Mouse (Mus musculus): Measurements from ENCODE around the gene Gm9. TPM values are rescaled to one million over a fixed set of nuclear protein-coding genes. Genes with fewer than 3 reads are reported as not detected.

Gene Gm9
- polyA plus RNA-seq (2012; rRNA removed), result not detected in 2 replicates

GRCm38 (mm10) chrX:37210941-37211340 lies at the start of gene Gm9:
Gene Gm9, minus strand, starts transcription at chrX:37211041.

GRCm38 (mm10) chrX:37249619-37250018 lies 38.8 kb upstream of the Gm9 start, which contains the start of gene Rhox3a:
Gene Rhox3a, plus strand, starts transcription at chrX:37249919.

GRCm38 (mm10) chrX:37244676-37245075 lies 33.8 kb upstream of the Gm9 start, which contains the start of gene Rhox2a:
Gene Rhox2a, plus strand, starts transcription at chrX:37244976.

GRCm38 (mm10) chrX:37222158-37222557 lies 11.3 kb upstream of the Gm9 start, which contains the start of gene Rhox1:
Gene Rhox1, minus strand, starts transcription at chrX:37222258.

GRCm38 (mm10) chrX:37191105-37191743 lies 19.6 kb downstream of the Gm9 start, which contains the start of the genes Ndufa1 and Rnf113a1:
Gene Ndufa1, minus strand, starts transcription at chrX:37191163.
Gene Rnf113a1, plus strand, starts transcription at chrX:37191245.

GRCm38 (mm10) chrX:37168742-37169141 lies 42.1 kb downstream of the Gm9 start, which contains the start of gene Akap14:
Gene Akap14, minus strand, starts transcription at chrX:37168842.

Other genes starting within 250 kb of the Gm9 start
- gene Sept6, start 219.2 kb downstream of the Gm9 start, polyA plus RNA-seq (2012; rRNA removed), result 52.2 and 52.7 TPM in 2 replicates
- gene Sowahd, start 162.2 kb downstream of the Gm9 start, polyA plus RNA-seq (2012; rRNA removed), result 0.06 and 0.12 TPM in 2 replicates
- gene Rpl39, start 125.6 kb downstream of the Gm9 start, polyA plus RNA-seq (2012; rRNA removed), result 463 and 1,092 TPM in 2 replicates
- 47.1 and 59.8 TPM in 2 replicates for gene Upf3b, start 100.7 kb downstream of the Gm9 start, polyA plus RNA-seq (2012; rRNA removed)
- 9.1 and 9.8 TPM in 2 replicates for gene Nkap, start 84.2 kb downstream of the Gm9 start, polyA plus RNA-seq (2012; rRNA removed)
- 0.09 and 0.16 TPM in 2 replicates for gene Akap14, start 42.2 kb downstream of the Gm9 start, polyA plus RNA-seq (2012; rRNA removed)
- gene Ndufa1, start 19.9 kb downstream of the Gm9 start, polyA plus RNA-seq (2012; rRNA removed), result 149 and 294 TPM in 2 replicates
- 8.6 and 11.1 TPM in 2 replicates for gene Rnf113a1, start 19.8 kb downstream of the Gm9 start, polyA plus RNA-seq (2012; rRNA removed)
- not detected in 2 replicates for gene Rhox1, start 11.2 kb upstream of the Gm9 start, polyA plus RNA-seq (2012; rRNA removed)
- gene Rhox2a, start 33.9 kb upstream of the Gm9 start, polyA plus RNA-seq (2012; rRNA removed), result 0.20 and 0.58 TPM in 2 replicates
- gene Rhox3a, start 38.9 kb upstream of the Gm9 start, polyA plus RNA-seq (2012; rRNA removed), result not detected in 2 replicates
- gene Rhox4a, start 54.3 kb upstream of the Gm9 start, polyA plus RNA-seq (2012; rRNA removed), result not detected in 2 replicates
- not detected in 2 replicates for gene Rhox3a2, start 169.0 kb upstream of the Gm9 start, polyA plus RNA-seq (2012; rRNA removed)
- 0.35 and 1.6 TPM in 2 replicates for gene Rhox4a2, start 179.8 kb upstream of the Gm9 start, polyA plus RNA-seq (2012; rRNA removed)
- gene Rhox2b, start 201.0 kb upstream of the Gm9 start, polyA plus RNA-seq (2012; rRNA removed), result 0.21 and 0.82 TPM in 2 replicates
- gene Rhox4b, start 221.5 kb upstream of the Gm9 start, polyA plus RNA-seq (2012; rRNA removed), result 0.19 and 0.49 TPM in 2 replicates
- 0.66 and 1.4 TPM in 2 replicates for gene Rhox2c, start 242.6 kb upstream of the Gm9 start, polyA plus RNA-seq (2012; rRNA removed)
- 0.48 TPM in 1 of 2 replicates, not detected in the other for gene Rhox3c, start 247.5 kb upstream of the Gm9 start, polyA plus RNA-seq (2012; rRNA removed)